Mouse (Mus musculus): ENCODE measurements around the gene Hist1h3c. TPM values are rescaled to one million over a fixed set of nuclear protein-coding genes. Genes with fewer than 3 reads are reported as not detected.

The Hist1h3c gene
- total and polyA plus RNA-seq, 3 experiments, result 2.5 TPM; not detected in 2

DNA sequence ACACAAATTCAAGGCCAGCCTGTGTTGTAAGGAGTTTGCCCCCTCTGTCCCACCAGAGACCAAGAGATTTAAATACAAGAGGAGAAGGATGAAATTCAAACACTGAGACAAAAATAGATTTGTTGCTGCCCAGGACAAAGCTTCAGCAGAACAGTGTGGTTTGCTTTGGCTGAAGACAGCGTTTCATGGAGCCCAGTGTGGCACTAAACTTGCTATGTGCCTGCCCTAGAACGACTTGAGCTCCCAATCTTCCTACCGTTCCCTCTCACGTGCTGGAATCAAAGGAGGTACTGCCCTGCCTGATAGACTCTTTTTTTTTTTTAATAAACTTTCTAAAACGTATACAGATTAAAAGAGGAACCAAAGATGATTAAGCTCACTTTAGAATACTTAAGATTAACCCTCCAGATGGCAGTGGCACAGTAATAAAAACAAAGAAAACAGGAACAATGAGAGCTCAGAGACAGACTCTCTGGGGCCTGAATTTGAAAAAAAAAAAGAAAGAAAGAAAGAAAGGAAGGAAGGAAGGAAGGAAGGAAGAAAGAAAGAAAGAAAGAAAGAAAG, 23.5 kb upstream of the Hist1h3c start:
- Histone ChIP-seq H3K27me3 (ENCODE audit: control insufficient read depth, insufficient read depth, low read length) (no peaks in the 10 kb centered on the region), H3K9ac (ENCODE audit: low read depth, low read length) (no peak overlapping the region), H3K27ac (no peak overlapping the region), H3K4me3 (no peak overlapping the region), H3K36me3 (ENCODE audit: control insufficient read depth, insufficient read depth, low read length) (no peaks in the 10 kb centered on the region), H3K4me1 (ENCODE audit: control insufficient read depth, insufficient read depth, low read length) (peaks cover 1% of the 10 kb centered on the region; the same call in 1 of the 2 replicates), H3K79me2 (replicated peaks; ENCODE audit: control insufficient read depth, insufficient read depth, low read length) (no peaks in the 10 kb centered on the region)
- TF ChIP-seq EP300 (IDR thresholded peaks at IDR 0.05; ENCODE audit: insufficient read depth, low read depth, low read length) (no peak), POLR2A (IDR thresholded peaks at IDR 0.05; ENCODE audit: insufficient read depth, low read depth, low read length) (no peak), CTCF (IDR thresholded peaks at IDR 0.05) (no peak)
- 29% methylated on average over 5 of the region's 5 CpGs for WGBS
- DNase-seq, result no peak
- intact Hi-C loops (cut with DNase I), result loop anchor here (10.0 kb wide), 1 partner anchor 404 kb away; the partner anchor contains the start of gene Zfp322a

DNA sequence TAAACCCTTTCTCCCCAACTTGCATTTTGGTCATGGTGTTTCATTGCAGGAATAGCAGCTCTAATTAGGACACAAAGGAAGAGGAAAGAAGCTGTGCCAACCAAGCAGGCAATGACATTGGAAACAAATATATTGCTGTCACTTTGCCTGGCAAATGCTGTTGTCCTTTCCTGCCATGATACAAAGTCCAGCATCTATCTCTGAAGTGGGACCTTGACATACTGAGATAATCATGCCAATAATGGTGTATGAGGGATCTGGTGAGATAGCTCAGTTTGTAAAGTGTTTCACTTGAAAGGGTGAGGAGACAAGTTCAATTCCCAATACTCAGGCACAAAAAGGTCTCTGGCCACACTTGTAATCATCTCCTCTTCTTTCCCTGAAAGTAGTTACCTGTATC, 21.4 kb upstream of the Hist1h3c start:
- Histone ChIP-seq H3K79me2 (replicated peaks; ENCODE audit: control insufficient read depth, insufficient read depth, low read length) (no peaks in the 10 kb centered on the region), H3K27ac (no peak overlapping the region), H3K4me1 (ENCODE audit: control insufficient read depth, insufficient read depth, low read length) (peaks cover 1% of the 10 kb centered on the region; the same call in 1 of the 2 replicates), H3K4me3 (no peak overlapping the region), H3K36me3 (ENCODE audit: control insufficient read depth, insufficient read depth, low read length) (peaks cover 2% of the 10 kb centered on the region; the same call in 1 of the 2 replicates), H3K27me3 (ENCODE audit: control insufficient read depth, insufficient read depth, low read length) (no peaks in the 10 kb centered on the region), H3K9ac (ENCODE audit: low read depth, low read length) (no peak overlapping the region)
- DNase-seq, result no peak
- intact Hi-C loops (cut with DNase I), result loop anchor here (10.0 kb wide), 1 partner anchor 402 kb away; the partner anchor contains the start of gene Zfp322a
- TF ChIP-seq CTCF (IDR thresholded peaks at IDR 0.05), result no peak
- no peak for TF ChIP-seq POLR2A (IDR thresholded peaks at IDR 0.05; ENCODE audit: insufficient read depth, low read depth, low read length)
- TF ChIP-seq EP300 (IDR thresholded peaks at IDR 0.05; ENCODE audit: insufficient read depth, low read depth, low read length), result no peak

DNA sequence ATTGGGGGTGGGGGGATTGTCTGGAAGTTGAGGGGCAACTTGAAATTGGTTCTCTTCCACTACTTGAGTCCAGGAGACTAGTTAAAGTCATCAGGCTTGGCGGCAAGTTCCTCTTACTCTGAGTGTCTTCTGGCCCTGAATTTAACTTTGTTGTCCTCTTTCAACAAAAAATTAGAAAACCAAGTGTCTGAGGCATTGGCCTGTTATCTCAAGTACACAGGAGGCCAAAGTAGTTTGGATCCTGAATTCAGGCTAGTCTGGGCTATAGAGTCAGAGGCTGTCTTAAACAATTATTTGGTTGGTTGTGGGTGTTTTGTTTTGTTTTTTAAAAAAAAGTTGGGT, 19.7 kb upstream of the Hist1h3c start:
- Histone ChIP-seq H3K27ac (no peak overlapping the region), H3K79me2 (replicated peaks; ENCODE audit: control insufficient read depth, insufficient read depth, low read length) (no peaks in the 10 kb centered on the region), H3K4me1 (ENCODE audit: control insufficient read depth, insufficient read depth, low read length) (peaks cover 1% of the 10 kb centered on the region; the same call in 1 of the 2 replicates), H3K27me3 (ENCODE audit: control insufficient read depth, insufficient read depth, low read length) (no peaks in the 10 kb centered on the region), H3K4me3 (no peak overlapping the region), H3K9ac (ENCODE audit: low read depth, low read length) (no peak overlapping the region), H3K36me3 (ENCODE audit: control insufficient read depth, insufficient read depth, low read length) (peaks cover 2% of the 10 kb centered on the region)
- intact Hi-C loops (cut with DNase I), result loop anchor here (10.0 kb wide), 1 partner anchor 400 kb away; the partner anchor contains the start of gene Zfp322a
- DNase-seq, result no peak
- TF ChIP-seq POLR2A (IDR thresholded peaks at IDR 0.05; ENCODE audit: insufficient read depth, low read depth, low read length) (no peak), EP300 (IDR thresholded peaks at IDR 0.05; ENCODE audit: insufficient read depth, low read depth, low read length) (no peak), CTCF (IDR thresholded peaks at IDR 0.05) (no peak)
- WGBS, result 76% methylated on average over 1 of the region's 1 CpGs

DNA sequence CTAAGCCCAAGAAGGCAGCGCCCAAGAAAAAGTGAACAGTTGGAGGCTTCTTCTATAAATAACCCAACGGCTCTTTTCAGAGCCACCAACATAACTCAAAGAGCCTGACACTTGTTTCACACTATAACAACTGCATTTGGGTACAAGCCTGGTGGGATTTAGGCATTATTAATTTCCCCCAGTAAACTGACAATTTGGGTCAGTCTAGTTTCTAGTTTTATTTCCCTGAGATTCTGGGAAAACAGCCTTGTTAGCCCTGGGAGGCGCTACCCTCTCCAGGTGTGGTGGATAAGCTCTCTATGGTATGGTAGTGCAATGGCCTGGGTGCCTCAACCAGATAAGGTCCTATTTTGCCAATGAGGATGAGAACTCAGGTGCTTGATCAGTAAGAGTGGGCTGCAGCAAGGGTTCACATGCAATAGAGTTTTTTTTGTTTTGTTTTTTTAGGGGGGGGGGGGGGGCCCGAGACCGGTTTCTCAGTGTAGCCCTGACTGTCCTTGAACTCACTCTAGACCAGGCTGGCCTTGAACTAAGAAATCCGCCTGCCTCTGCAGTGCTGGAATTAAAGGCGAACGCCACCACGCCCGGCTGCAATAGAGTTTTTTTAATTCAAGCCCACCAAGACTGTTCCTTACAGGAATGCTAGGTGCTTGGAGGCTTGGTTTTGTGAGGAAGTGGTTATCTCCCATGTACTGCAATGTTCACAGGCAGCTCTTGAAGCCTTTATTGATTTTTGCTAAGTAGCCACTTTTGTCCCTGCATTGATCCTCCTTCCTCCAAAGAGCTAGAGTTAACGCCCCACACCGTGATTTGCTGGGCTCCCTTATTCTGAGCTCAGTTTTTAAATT, 19.1 kb upstream of the Hist1h3c start:
- 60% methylated on average over 12 of the region's 12 CpGs for WGBS
- H3K4me1 ChIP-seq (ENCODE audit: control insufficient read depth, insufficient read depth, low read length), result peaks cover 1% of the 10 kb centered on the region; the same call in 1 of the 2 replicates
- no peak overlapping the region for H3K9ac ChIP-seq (ENCODE audit: low read depth, low read length)
- H3K4me3 ChIP-seq, result peak overlapping the region; percentile 66
- TF ChIP-seq EP300 (IDR thresholded peaks at IDR 0.05; ENCODE audit: insufficient read depth, low read depth, low read length) (no peak), POLR2A (IDR thresholded peaks at IDR 0.05; ENCODE audit: insufficient read depth, low read depth, low read length) (no peak), CTCF (IDR thresholded peaks at IDR 0.05) (no peak)
- H3K27ac ChIP-seq, result no peak overlapping the region
- H3K36me3 ChIP-seq (ENCODE audit: control insufficient read depth, insufficient read depth, low read length), result peaks cover 2% of the 10 kb centered on the region
- H3K27me3 ChIP-seq (ENCODE audit: control insufficient read depth, insufficient read depth, low read length), result no peaks in the 10 kb centered on the region
- no peak for DNase-seq
- H3K79me2 ChIP-seq (replicated peaks; ENCODE audit: control insufficient read depth, insufficient read depth, low read length), result no peaks in the 10 kb centered on the region
- intact Hi-C loops (cut with DNase I), result loop anchor here (5.0 to 10.0 kb wide), 2 partner anchors 342 to 400 kb away; partner anchors contain the start of genes Abt1 and Zfp322a

DNA sequence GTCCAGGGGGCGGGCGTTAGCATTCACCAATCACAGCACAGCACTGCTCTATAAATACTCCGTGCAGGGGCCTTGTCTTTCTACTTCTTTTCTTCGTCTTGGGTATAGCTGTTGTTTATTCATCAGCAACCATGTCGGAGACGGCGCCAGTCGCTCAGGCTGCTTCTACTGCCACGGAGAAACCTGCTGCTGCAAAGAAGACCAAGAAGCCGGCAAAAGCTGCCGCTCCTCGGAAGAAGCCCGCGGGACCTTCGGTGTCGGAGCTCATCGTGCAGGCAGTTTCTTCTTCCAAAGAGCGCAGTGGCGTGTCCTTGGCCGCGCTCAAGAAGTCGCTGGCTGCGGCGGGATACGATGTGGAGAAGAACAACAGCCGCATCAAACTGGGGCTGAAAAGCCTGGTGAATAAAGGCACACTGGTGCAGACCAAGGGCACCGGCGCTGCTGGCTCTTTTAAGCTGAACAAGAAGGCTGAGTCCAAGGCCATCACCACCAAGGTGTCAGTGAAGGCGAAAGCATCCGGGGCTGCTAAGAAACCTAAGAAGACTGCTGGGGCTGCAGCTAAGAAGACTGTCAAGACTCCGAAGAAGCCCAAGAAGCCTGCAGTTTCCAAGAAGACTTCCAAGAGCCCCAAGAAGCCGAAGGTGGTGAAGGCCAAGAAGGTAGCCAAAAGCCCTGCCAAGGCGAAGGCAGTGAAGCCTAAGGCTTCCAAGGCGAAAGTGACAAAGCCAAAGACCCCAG, 18.4 kb upstream of the Hist1h3c start, which contains the start of gene Hist1h1a:
Gene Hist1h1a, plus strand, starts transcription at position 81 of the 738 bp plus-strand sequence.
- 6% methylated on average over 34 of the region's 34 CpGs for WGBS
- Histone ChIP-seq H3K27me3 (ENCODE audit: control insufficient read depth, insufficient read depth, low read length) (no peaks in the 10 kb centered on the region), H3K9ac (ENCODE audit: low read depth, low read length) (peak within 1 kb of the TSS; percentile 76), H3K27ac (peak within 1 kb of the TSS; percentile 76), H3K79me2 (replicated peaks; ENCODE audit: control insufficient read depth, insufficient read depth, low read length) (no peaks in the 10 kb centered on the region), H3K4me3 (peak within 1 kb of the TSS; percentile 66), H3K36me3 (ENCODE audit: control insufficient read depth, insufficient read depth, low read length) (peaks cover 2% of the 10 kb centered on the region), H3K4me1 (ENCODE audit: control insufficient read depth, insufficient read depth, low read length) (no peaks in the 10 kb centered on the region)
- TF ChIP-seq CTCF (IDR thresholded peaks at IDR 0.05) (no peak), EP300 (IDR thresholded peaks at IDR 0.05; ENCODE audit: insufficient read depth, low read depth, low read length) (no peak), POLR2A (IDR thresholded peaks at IDR 0.05; ENCODE audit: insufficient read depth, low read depth, low read length) (peak; percentile 89)
- intact Hi-C loops (cut with DNase I), result loop anchor here (5.0 to 10.0 kb wide), 2 partner anchors 341 to 399 kb away; partner anchors contain the start of genes Abt1 and Zfp322a
- DNase-seq, result peak; percentile 80 to 86
